Mouse (Mus musculus) G1E-ER4 (cell line): Measurements from ENCODE around the gene Tmem30c. TPM values are rescaled to one million over a fixed set of nuclear protein-coding genes. Genes with fewer than 3 reads are reported as not detected.

Experiments used
- GATA1 ChIP-seq: IDR thresholded peaks from one replicate; pipeline ENCODE4 v1.8.0; 2012; ENCODE audit warnings: low read length, inconsistent platforms
- polyA plus RNA-seq: library from polyadenylated mRNA; stranded (reverse); fragments of >175 nt; gene quantifications from 2 replicates; pipeline ENCODE4 v1.2.3, GENCODE M21; 2012

The Tmem30c gene
- polyA plus RNA-seq, 1 experiment = not detected

GRCm38 (mm10) chr16:57312130-57312529 is 19.5 kb upstream of the Tmem30c start:
- no peak for TF ChIP-seq GATA1

- no peak for TF ChIP-seq GATA1
These were observed 12.8 kb upstream of the Tmem30c start for GRCm38 (mm10) chr16:57305463-57305862.

- no peak for TF ChIP-seq GATA1
These were observed 11.1 kb upstream of the Tmem30c start for GRCm38 (mm10) chr16:57303716-57304115.

- no peak for TF ChIP-seq GATA1
These were observed 10.4 kb upstream of the Tmem30c start for GRCm38 (mm10) chr16:57302792-57303698.

GRCm38 (mm10) chr16:57301512-57302115 is 8.9 kb upstream of the Tmem30c start:
- TF ChIP-seq GATA1 = no peak

GRCm38 (mm10) chr16:57295216-57295934 is 2.7 kb upstream of the Tmem30c start:
- TF ChIP-seq GATA1 = no peak

GRCm38 (mm10) chr16:57292296-57292695 is 369 bp downstream of the Tmem30c start:
- TF ChIP-seq GATA1 = no peak

GRCm38 (mm10) chr16:57291696-57292095 is 969 bp downstream of the Tmem30c start:
- TF ChIP-seq GATA1 = no peak

GRCm38 (mm10) chr16:57281417-57281816 is 11.2 kb downstream of the Tmem30c start:
- TF ChIP-seq GATA1 = no peak

- TF ChIP-seq GATA1 = no peak
These were observed 12.1 kb downstream of the Tmem30c start for GRCm38 (mm10) chr16:57280221-57281217.

GRCm38 (mm10) chr16:57278976-57279626 is 13.6 kb downstream of the Tmem30c start:
- no peak for TF ChIP-seq GATA1

GRCm38 (mm10) chr16:57269751-57270150 is 22.9 kb downstream of the Tmem30c start:
- TF ChIP-seq GATA1 = no peak

- no peak for TF ChIP-seq GATA1
These were observed 24.4 kb downstream of the Tmem30c start for GRCm38 (mm10) chr16:57268058-57268841.

GRCm38 (mm10) chr16:57267068-57267467 is 25.6 kb downstream of the Tmem30c start:
- TF ChIP-seq GATA1 = no peak

GRCm38 (mm10) chr16:57260152-57260551 is 32.5 kb downstream of the Tmem30c start:
- no peak for TF ChIP-seq GATA1
